Mouse (Mus musculus): ENCODE results near the gene Smarce1. TPM values are rescaled to one million over a fixed set of nuclear protein-coding genes. Genes with fewer than 3 reads are reported as not detected.

Gene Smarce1
- total and polyA plus RNA-seq, 3 experiments = 243 to 277 TPM; not detected in 1

DNA sequence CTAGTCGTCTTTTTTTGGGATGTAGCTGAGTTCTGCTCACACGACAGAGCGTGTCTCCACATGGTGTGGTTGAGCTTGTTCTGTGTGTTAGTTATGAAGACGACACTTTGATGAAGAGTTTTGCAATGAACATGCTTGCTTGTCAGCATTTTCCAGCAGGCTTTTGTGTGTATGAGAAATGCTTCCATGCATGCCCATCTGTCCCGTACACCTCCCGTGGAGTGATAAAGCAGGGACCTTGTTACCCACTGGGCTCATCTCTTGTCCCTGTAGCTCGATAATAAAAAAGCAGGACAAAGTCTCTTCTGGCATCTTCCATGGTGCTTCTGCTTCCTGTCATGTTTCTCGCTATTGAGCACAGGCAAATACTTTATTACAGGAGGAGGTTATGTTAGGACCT, 21.9 kb upstream of the Smarce1 start:
- Histone ChIP-seq H3K9ac (ENCODE audit: control insufficient read depth, low read depth, low read length, poor library complexity, severe bottlenecking) (no peak overlapping the region), H3K36me3 (ENCODE audit: control insufficient read depth in 1 of 2, insufficient read depth in 2 of 2, low read length in 2 of 2) (no peaks in the 10 kb centered on the region), H3K27me3 (ENCODE audit: control insufficient read depth in 1 of 2, insufficient read depth in 2 of 2, low read length in 2 of 2) (no peaks in the 10 kb centered on the region), H3K79me2 (ENCODE audit: control insufficient read depth, insufficient read depth, low read length, poor library complexity) (no peaks in the 10 kb centered on the region), H3K27ac (ENCODE audit: control insufficient read depth, low read depth, low read length) (no peak overlapping the region), H3K4me3 (ENCODE audit: control insufficient read depth in 1 of 2, insufficient read depth in 1 of 2, low read depth in 2 of 2, low read length in 2 of 2) (no peak overlapping the region), H3K9me3 (replicated peaks; ENCODE audit: insufficient read depth, low read length) (no peaks in the 10 kb centered on the region), H3K4me1 (ENCODE audit: control insufficient read depth in 1 of 2, insufficient read depth in 2 of 2, low read length in 2 of 2) (no peaks in the 10 kb centered on the region)
- no peak for DNase-seq (ENCODE audit: low read depth, low spot score)
- TF ChIP-seq TCF12 (IDR thresholded peaks at IDR 0.05; ENCODE audit: low read depth, low read length) = no peak
- TF ChIP-seq JUND (IDR thresholded peaks at IDR 0.05; ENCODE audit: low read depth, low read length) = no peak
- TF ChIP-seq KAT2A (conservative IDR thresholded peaks at IDR 0.05; ENCODE audit: low read depth, low read length) = no peak
- TF ChIP-seq TAL1 (IDR thresholded peaks at IDR 0.05; ENCODE audit: low read length) = no peak
- TF ChIP-seq MAZ (IDR thresholded peaks at IDR 0.05; ENCODE audit: low read depth, low read length) = no peak
- no peak for TF ChIP-seq EP300 (IDR thresholded peaks at IDR 0.05; ENCODE audit: low read depth in 1 of 2, low read length in 2 of 2)

GRCm38 (mm10) chr11:99250666-99251065, 19.8 kb upstream of the Smarce1 start:
- Histone ChIP-seq H3K4me1 (ENCODE audit: control insufficient read depth in 1 of 2, insufficient read depth in 2 of 2, low read length in 2 of 2) (no peaks in the 10 kb centered on the region), H3K27me3 (ENCODE audit: control insufficient read depth in 1 of 2, insufficient read depth in 2 of 2, low read length in 2 of 2) (peaks cover 0 to 6% of the 10 kb centered on the region in 2 experiments; a peak in 3 of 4 replicates), H3K36me3 (ENCODE audit: control insufficient read depth in 1 of 2, insufficient read depth in 2 of 2, low read length in 2 of 2) (no peaks in the 10 kb centered on the region), H3K4me3 (ENCODE audit: control insufficient read depth in 1 of 2, insufficient read depth in 1 of 2, low read depth in 2 of 2, low read length in 2 of 2) (no peak overlapping the region), H3K9ac (ENCODE audit: control insufficient read depth, low read depth, low read length, poor library complexity, severe bottlenecking) (no peak overlapping the region), H3K79me2 (ENCODE audit: control insufficient read depth, insufficient read depth, low read length, poor library complexity) (no peaks in the 10 kb centered on the region), H3K9me3 (replicated peaks; ENCODE audit: insufficient read depth, low read length) (no peaks in the 10 kb centered on the region), H3K27ac (ENCODE audit: control insufficient read depth, low read depth, low read length) (no peak overlapping the region)
- DNase-seq (ENCODE audit: low read depth, low spot score) = no peak
- TF ChIP-seq MAZ (IDR thresholded peaks at IDR 0.05; ENCODE audit: low read depth, low read length) (no peak), USF1 (IDR thresholded peaks at IDR 0.05; ENCODE audit: low read depth, low read length) (peak; percentile 9; the same call in 1 of the 2 replicates)

DNA sequence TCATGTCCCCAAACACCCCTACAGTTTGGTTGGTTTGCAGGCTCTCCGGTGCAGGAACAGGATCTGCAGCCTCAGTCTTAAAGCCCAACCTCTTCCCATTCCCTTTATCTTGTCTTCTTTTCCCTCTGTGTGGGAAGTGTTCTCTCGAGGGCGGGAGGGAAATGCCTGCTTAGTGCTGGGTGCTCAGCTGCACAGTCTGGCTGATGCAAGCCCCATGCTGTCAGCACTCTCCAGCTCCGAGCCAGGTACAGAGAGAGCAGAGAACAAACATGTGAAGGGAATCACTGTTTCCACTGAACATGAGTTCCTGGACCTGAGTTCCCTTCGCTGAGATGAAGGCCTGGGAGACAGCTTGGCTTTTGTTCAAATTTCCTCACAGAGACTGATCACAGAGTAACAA, 19.4 kb upstream of the Smarce1 start:
- H3K27ac ChIP-seq (ENCODE audit: control insufficient read depth, low read depth, low read length) = no peak overlapping the region
- H3K4me1 ChIP-seq (ENCODE audit: control insufficient read depth in 1 of 2, insufficient read depth in 2 of 2, low read length in 2 of 2) = no peaks in the 10 kb centered on the region
- H3K27me3 ChIP-seq (ENCODE audit: control insufficient read depth in 1 of 2, insufficient read depth in 2 of 2, low read length in 2 of 2) = peaks cover 0 to 7% of the 10 kb centered on the region in 2 experiments; a peak in 3 of 4 replicates
- no peak overlapping the region for H3K9ac ChIP-seq (ENCODE audit: control insufficient read depth, low read depth, low read length, poor library complexity, severe bottlenecking)
- no peaks in the 10 kb centered on the region for H3K79me2 ChIP-seq (ENCODE audit: control insufficient read depth, insufficient read depth, low read length, poor library complexity)
- no peaks in the 10 kb centered on the region for H3K9me3 ChIP-seq (replicated peaks; ENCODE audit: insufficient read depth, low read length)
- H3K36me3 ChIP-seq (ENCODE audit: control insufficient read depth in 1 of 2, insufficient read depth in 2 of 2, low read length in 2 of 2) = no peaks in the 10 kb centered on the region
- no peak overlapping the region for H3K4me3 ChIP-seq (ENCODE audit: control insufficient read depth in 1 of 2, insufficient read depth in 1 of 2, low read depth in 2 of 2, low read length in 2 of 2)
- no peak for TF ChIP-seq JUND (IDR thresholded peaks at IDR 0.05; ENCODE audit: low read depth, low read length)
- no peak for TF ChIP-seq CHD2 (IDR thresholded peaks at IDR 0.05; ENCODE audit: low read length)
- TF ChIP-seq EP300 (IDR thresholded peaks at IDR 0.05; ENCODE audit: low read depth in 1 of 2, low read length in 2 of 2) = no peak
- no peak for TF ChIP-seq POLR2AphosphoS2 (IDR thresholded peaks at IDR 0.05; ENCODE audit: low read length)
- no peak for TF ChIP-seq ZKSCAN1 (IDR thresholded peaks at IDR 0.05; ENCODE audit: low read depth, low read length)
- TF ChIP-seq BHLHE40 (IDR thresholded peaks at IDR 0.05; ENCODE audit: borderline replicate concordance, low read depth, low read length) = no peak
- no peak for TF ChIP-seq MYB (IDR thresholded peaks at IDR 0.05; ENCODE audit: low read depth, low read length)
- TF ChIP-seq POLR2AphosphoS5 (IDR thresholded peaks at IDR 0.05; ENCODE audit: borderline replicate concordance, low read depth, low read length) = no peak
- TF ChIP-seq ZNF384 (IDR thresholded peaks at IDR 0.05; ENCODE audit: low read depth, low read length) = no peak
- no peak for TF ChIP-seq POLR2A (IDR thresholded peaks at IDR 0.05; ENCODE audit: control insufficient read depth in 1 of 2, insufficient read depth in 1 of 2, low read depth in 1 of 2, low read length in 2 of 2, poor library complexity in 1 of 2)
- no peak for TF ChIP-seq RAD21 (IDR thresholded peaks at IDR 0.05; ENCODE audit: low read depth, low read length)
- no peak for TF ChIP-seq ELF1 (IDR thresholded peaks at IDR 0.05; ENCODE audit: low read depth, low read length)
- TF ChIP-seq ZC3H11A (IDR thresholded peaks at IDR 0.05; ENCODE audit: low read depth, low read length) = no peak
- no peak for TF ChIP-seq MXI1 (IDR thresholded peaks at IDR 0.05; ENCODE audit: low read depth, low read length)
- TF ChIP-seq GATA1 (IDR thresholded peaks at IDR 0.05; ENCODE audit: low read depth, low read length) = no peak
- no peak for DNase-seq (ENCODE audit: low read depth, low spot score)

Data from MEL (cell line).